Mouse (Mus musculus): Measurements from ENCODE around the gene Slc16a3.

DNA sequence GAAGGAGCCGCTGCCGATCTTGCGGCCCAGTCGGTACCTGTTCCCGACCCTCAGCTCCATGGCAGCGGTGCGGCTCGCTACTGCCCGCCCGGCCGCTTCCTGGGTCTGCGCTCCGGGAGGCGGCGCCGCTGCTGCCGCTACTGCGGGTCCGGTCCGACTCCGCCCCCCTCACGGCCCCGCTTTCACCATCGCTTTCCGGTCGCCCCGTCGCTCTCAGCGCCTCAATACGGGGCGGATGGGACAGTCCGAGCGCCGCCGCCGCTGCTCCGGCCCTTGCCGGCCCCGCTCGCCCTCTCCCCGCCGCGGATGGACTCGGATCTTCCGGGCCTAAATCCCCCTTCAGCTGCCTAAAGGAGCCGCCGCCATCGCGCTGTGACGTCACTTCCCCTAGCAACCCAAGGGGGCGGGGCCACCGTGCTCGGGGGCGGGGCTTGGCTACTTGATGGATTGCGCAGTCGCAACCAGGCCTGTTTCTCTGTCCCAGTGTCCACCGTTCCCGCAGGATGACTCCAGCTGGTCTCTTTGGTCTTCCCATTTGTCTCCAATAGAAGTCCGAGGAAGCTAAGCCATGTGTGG, 42.8 kb downstream of the Slc16a3 start, which contains the start of gene Csnk1d:
- TF ChIP-seq CTCF (IDR thresholded peaks at IDR 0.05; ENCODE audit: borderline replicate concordance, control insufficient read depth, extremely low read depth, insufficient read depth, low read length, poor library complexity) = 0 out of 2 replicates have a peak, but pooled peaks have one; percentile 22
- TF ChIP-seq POLR2A (IDR thresholded peaks at IDR 0.05; ENCODE audit: control insufficient read depth, extremely low read depth, insufficient read depth, low read length, poor library complexity) = peak; percentile 64
